16 mouse cellular contexts compared by ENCODE assay signal in the genomic region with DNA sequence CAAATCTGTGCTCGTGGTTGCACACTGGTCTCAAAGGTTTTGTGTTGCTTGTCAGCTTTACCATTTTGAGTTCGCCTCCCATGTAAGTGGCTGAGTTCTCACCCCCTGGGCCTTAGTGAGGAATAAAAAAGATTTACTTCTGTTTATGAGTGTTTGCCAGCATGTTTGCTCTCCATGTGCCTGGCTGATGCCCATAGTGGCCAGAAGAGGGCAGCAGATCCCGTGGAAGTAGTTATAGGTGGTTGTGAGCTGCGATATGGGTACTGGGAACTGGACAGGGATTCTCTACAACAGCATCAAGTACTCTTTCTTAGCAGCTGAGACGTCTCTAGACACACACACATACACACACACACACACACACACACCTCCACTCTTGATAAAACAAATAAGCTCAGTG. TPM values are rescaled to one million over a fixed set of nuclear protein-coding genes. Genes with fewer than 3 reads are reported as not detected.
DNase-seq lines count a peak whose midpoint lies in the region; ATAC-seq and TF ChIP-seq lines count a peak whose summit lies in the region.
"Had no signal": no experiment of that assay in that cellular context is flagged by ENCODE, and none has a peak within 500 bp of the region (broad histone marks: within the 10 kb centered on the region; RNA-seq: fewer than 3 reads in every experiment).

No protein-coding gene starts in this region.

- H3K36me3 ChIP-seq in hindbrain, postnatal 0 days (ENCODE audit: insufficient read depth, low read length) = no peaks in the 10 kb centered on the region
- H3K36me3 ChIP-seq in hindbrain, embryonic 11.5 days (ENCODE audit: control insufficient read depth, insufficient read depth, low read length) = no peaks in the 10 kb centered on the region
- no peaks in the 10 kb centered on the region for H3K36me3 ChIP-seq in spleen, adult 2 months (ENCODE audit: control insufficient read depth, insufficient read depth, low read length)
- H3K36me3 ChIP-seq in stomach, postnatal 0 days (ENCODE audit: control insufficient read depth, insufficient read depth, low read length) = no peaks in the 10 kb centered on the region
- H3K36me3 ChIP-seq: heart, embryonic 13.5 days; limb, embryonic 10.5 days; neural tube, embryonic 12.5 days had no signal

- TF ChIP-seq POLR2A in spleen, adult 2 months (IDR thresholded peaks at IDR 0.05; ENCODE audit: low read depth, low read length) = no peak

- no peak for ATAC-seq in hindbrain, postnatal 0 days
- no peak for ATAC-seq in hindbrain, embryonic 11.5 days (ENCODE audit: low FRiP score)
- no peak for ATAC-seq in stomach, postnatal 0 days (ENCODE audit: low FRiP score, low TSS enrichment)

- no peak overlapping the region for H3K4me3 ChIP-seq in hindbrain, postnatal 0 days (ENCODE audit: low read length)
- no peak overlapping the region for H3K4me3 ChIP-seq in hindbrain, embryonic 11.5 days (ENCODE audit: low read depth, low read length)
- H3K4me3 ChIP-seq in spleen, adult 2 months (ENCODE audit: extremely low read depth, insufficient read depth, insufficient read length) = no peak overlapping the region
- no peak overlapping the region for H3K4me3 ChIP-seq in stomach, postnatal 0 days (ENCODE audit: low read depth, low read length)
- H3K4me3 ChIP-seq: erythroblast, embryonic 14.5 days; heart, embryonic 13.5 days; limb, embryonic 10.5 days; neural tube, embryonic 12.5 days had no signal

- H3K4me1 ChIP-seq in hindbrain, postnatal 0 days (ENCODE audit: insufficient read depth, low read length) = peaks cover 8% of the 10 kb centered on the region; the same call in 1 of the 2 replicates
- no peaks in the 10 kb centered on the region for H3K4me1 ChIP-seq in hindbrain, embryonic 11.5 days (replicated peaks; ENCODE audit: control insufficient read depth, insufficient read depth, low read length)
- no peaks in the 10 kb centered on the region for H3K4me1 ChIP-seq in spleen, adult 2 months (ENCODE audit: control insufficient read depth, insufficient read depth, insufficient read length)
- no peaks in the 10 kb centered on the region for H3K4me1 ChIP-seq in stomach, postnatal 0 days (replicated peaks; ENCODE audit: control insufficient read depth, insufficient read depth)
- H3K4me1 ChIP-seq: limb, embryonic 10.5 days; neural tube, embryonic 12.5 days had no signal

- H3K27ac ChIP-seq in hindbrain, postnatal 0 days = no peak overlapping the region
- H3K27ac ChIP-seq in hindbrain, embryonic 11.5 days (ENCODE audit: low read depth, low read length) = no peak overlapping the region
- no peak overlapping the region for H3K27ac ChIP-seq in spleen, adult 2 months (ENCODE audit: insufficient read depth, low read length)
- no peak overlapping the region for H3K27ac ChIP-seq in stomach, postnatal 0 days (replicated peaks)
- H3K27ac ChIP-seq: heart, embryonic 13.5 days; limb, embryonic 10.5 days; macrophage; neural tube, embryonic 12.5 days had no signal

- no peak overlapping the region for H3K4me2 ChIP-seq in hindbrain, postnatal 0 days (ENCODE audit: low read depth, low read length)
- H3K4me2 ChIP-seq in hindbrain, embryonic 11.5 days (replicated peaks; ENCODE audit: low read depth, low read length) = no peak overlapping the region
- no peak overlapping the region for H3K4me2 ChIP-seq in stomach, postnatal 0 days (replicated peaks; ENCODE audit: low read depth)
- H3K4me2 ChIP-seq: heart, embryonic 13.5 days; neural tube, embryonic 12.5 days had no signal

- H3K9me3 ChIP-seq in hindbrain, postnatal 0 days (ENCODE audit: low read length) = no peaks in the 10 kb centered on the region
- H3K9me3 ChIP-seq in hindbrain, embryonic 11.5 days (ENCODE audit: control insufficient read depth, low read length) = no peaks in the 10 kb centered on the region
- H3K9me3 ChIP-seq in stomach, postnatal 0 days (ENCODE audit: control insufficient read depth, low read length) = peaks cover 3% of the 10 kb centered on the region; the same call in 1 of the 2 replicates
- H3K9me3 ChIP-seq: limb, embryonic 10.5 days had no signal

- TF ChIP-seq CTCF in hindbrain, postnatal 0 days (IDR thresholded peaks at IDR 0.05; ENCODE audit: low read depth) = peak; percentile 48
- TF ChIP-seq CTCF in spleen, adult 2 months (IDR thresholded peaks at IDR 0.05; ENCODE audit: extremely low read depth, insufficient read depth, insufficient read length, insufficient replicate concordance) = peak; percentile 51; the same call in 1 of the 2 replicates
- TF ChIP-seq CTCF in stomach, postnatal 0 days (IDR thresholded peaks at IDR 0.05; ENCODE audit: low read depth) = peak; percentile 62

- 75% methylated on average over 5 of the region's 5 CpGs for WGBS in hindbrain, postnatal 0 days
- WGBS in hindbrain, embryonic 11.5 days = 76% methylated on average over 5 of the region's 5 CpGs
- WGBS in spleen, adult 2 months = 80% methylated on average over 5 of the region's 5 CpGs
- WGBS in stomach, postnatal 0 days = 70% methylated on average over 5 of the region's 5 CpGs

- no peak for DNase-seq in hindbrain, postnatal 0 days (ENCODE audit: low spot score)
- no peak for DNase-seq in hindbrain, embryonic 11.5 days (ENCODE audit: low spot score)
- no peak for DNase-seq in spleen, adult 2 months (ENCODE audit: low read depth in 1 of 2, low spot score in 2 of 2)
- no peak for DNase-seq in spleen, adult 18-20 months
- peak; percentile 59 for DNase-seq in ZHBTc4 (ENCODE audit: low read depth, low spot score)
- no peak for DNase-seq in stomach, postnatal 0 days (ENCODE audit: low spot score)
- no peak for DNase-seq in urinary bladder, adult 2 months (ENCODE audit: low spot score)
- DNase-seq in cerebellum, adult 8-10 months = no peak
- DNase-seq: cerebellum, postnatal 36 days; right cerebral cortex, postnatal 25 days; thymus, postnatal 25 days had no signal

- no peak overlapping the region for H3K9ac ChIP-seq in hindbrain, postnatal 0 days (replicated peaks; ENCODE audit: low read length)
- no peak overlapping the region for H3K9ac ChIP-seq in hindbrain, embryonic 11.5 days (ENCODE audit: low read depth, low read length)
- H3K9ac ChIP-seq in stomach, postnatal 0 days (ENCODE audit: low read length) = no peak overlapping the region
- H3K9ac ChIP-seq: heart, embryonic 13.5 days; neural tube, embryonic 12.5 days had no signal

- no peak for TF ChIP-seq EP300 in stomach, postnatal 0 days (optimal IDR thresholded peaks at IDR 0.05)

- no peaks in the 10 kb centered on the region for H3K27me3 ChIP-seq in hindbrain, postnatal 0 days (ENCODE audit: insufficient read depth, low read length)
- H3K27me3 ChIP-seq in hindbrain, embryonic 11.5 days (ENCODE audit: control insufficient read depth, insufficient read depth, low read length) = no peaks in the 10 kb centered on the region; the same call in 1 of the 2 replicates
- no peaks in the 10 kb centered on the region for H3K27me3 ChIP-seq in spleen, adult 2 months (ENCODE audit: control insufficient read depth, insufficient read depth, low read length)
- no peaks in the 10 kb centered on the region for H3K27me3 ChIP-seq in stomach, postnatal 0 days (ENCODE audit: control insufficient read depth, insufficient read depth, low read length)
- H3K27me3 ChIP-seq: heart, embryonic 13.5 days; neural tube, embryonic 12.5 days had no signal

RNA-seq across cellular contexts. Expression of gene Cap1, which starts 26.8 kb away (rescaled TPM):
- total RNA-seq in hindbrain, postnatal 0 days (2014; rRNA removed) = 133 and 141 TPM in 2 replicates
- 59.9 and 60.1 TPM in 2 replicates for polyA plus RNA-seq in hindbrain, postnatal 0 days (2015; fragmentation: Nextera tagmentation; extraction: Ambion mirVana)
- polyA plus RNA-seq in hindbrain, embryonic 11.5 days (2014; fragmentation: Nextera tagmentation; extraction: Ambion mirVana) = 71.5 and 73.4 TPM in 2 replicates
- 108 and 116 TPM in 2 replicates for polyA plus RNA-seq in spleen, adult 2 months (2012; rRNA removed)
- 53.2 and 56.2 TPM in 2 replicates for polyA plus RNA-seq in stomach, postnatal 0 days (2015; fragmentation: Nextera tagmentation; extraction: Ambion mirVana)
- 129 and 179 TPM in 2 replicates for polyA plus RNA-seq in urinary bladder, adult 2 months (2012; rRNA removed)

RNA-seq across cellular contexts. Expression of gene Mfsd2a, which starts 48.4 kb away (rescaled TPM):
- 63.6 and 68.0 TPM in 2 replicates for total RNA-seq in hindbrain, postnatal 0 days (2014; rRNA removed)
- 34.9 and 42.6 TPM in 2 replicates for polyA plus RNA-seq in hindbrain, postnatal 0 days (2015; fragmentation: Nextera tagmentation; extraction: Ambion mirVana)
- polyA plus RNA-seq in hindbrain, embryonic 11.5 days (2014; fragmentation: Nextera tagmentation; extraction: Ambion mirVana) = 25.2 and 27.0 TPM in 2 replicates
- polyA plus RNA-seq in spleen, adult 2 months (2012; rRNA removed) = 0.82 and 1.3 TPM in 2 replicates
- 6.8 and 7.1 TPM in 2 replicates for polyA plus RNA-seq in stomach, postnatal 0 days (2015; fragmentation: Nextera tagmentation; extraction: Ambion mirVana)
- 3.7 and 5.0 TPM in 2 replicates for polyA plus RNA-seq in urinary bladder, adult 2 months (2012; rRNA removed)
- polyA plus RNA-seq: erythroblast, embryonic 14.5 days; macrophage had no signal
